Mouse (Mus musculus) lung, embryonic 14.5 days (tissue): ENCODE measurements at regions not wholly inside any gene's neighbourhood (a gene's known extent, or its start where the extent isn't known, plus 50 kb on each side); places are given as distances from the start of the nearest gene placed in this dataset.

ENCODE experiments used
- ATAC-seq: fragments of 200-750 bp; cut with Nextera tagmentation; 2 replicates; pipeline ENCODE4 v1.8.0; 2017; ENCODE audit warnings: mild to moderate bottlenecking, moderate TSS enrichment, moderate library complexity; ENCODE audit not compliant: insufficient read depth
- DNase-seq: peaks from one replicate; pipeline ENCODE4 v3.0.0-alpha.2; 2015
- H3K27ac ChIP-seq: fragments of 300-500 bp; sonication (generic); 2 replicates; pipeline ENCODE4 v1.5.1; 2014; ENCODE audit warnings: low read depth, mild to moderate bottlenecking, moderate library complexity
- H3K27me3 ChIP-seq: fragments of 300-500 bp; sonication (generic); 2 replicates; pipeline ENCODE4 v1.6.1; 2014; ENCODE audit warnings: low read length, control low read depth; ENCODE audit not compliant: insufficient read depth
- H3K36me3 ChIP-seq: fragments of 300-500 bp; sonication (generic); 2 replicates; pipeline ENCODE4 v1.6.1; 2014; ENCODE audit warnings: control low read depth; ENCODE audit not compliant: insufficient read depth
- H3K4me1 ChIP-seq: fragments of 300-500 bp; sonication (generic); 2 replicates; pipeline ENCODE4 v1.6.1; 2014; ENCODE audit warnings: antibody characterized with exemption, control low read depth; ENCODE audit not compliant: insufficient read depth
- H3K4me2 ChIP-seq: fragments of 300-500 bp; sonication (generic); 2 replicates; pipeline ENCODE4 v1.6.1; 2014; ENCODE audit warnings: mild to moderate bottlenecking
- H3K4me3 ChIP-seq: fragments of 300-500 bp; sonication (generic); 2 replicates; pipeline ENCODE4 v1.5.1; 2014; ENCODE audit warnings: low read depth, low read length
- H3K9ac ChIP-seq: fragments of 300-500 bp; sonication (generic); 2 replicates; pipeline ENCODE4 v1.6.1; 2014
- H3K9me3 ChIP-seq: fragments of 300-500 bp; sonication (generic); 2 replicates; pipeline ENCODE4 v1.6.1; 2016; ENCODE audit warnings: low read depth, low read length, control low read depth
- CTCF ChIP-seq: IDR thresholded peaks from 2 replicates; pipeline ENCODE4 v1.5.1; 2016; ENCODE audit warnings: antibody characterized with exemption, low read depth
- WGBS: fragments of 180-500 bp; shearing (Covaris S2); extraction: QIAGEN DNeasy Blood & Tissue Kit; methylation state at CpG from one replicate; pipeline ENCODE4 v1.1.7; 2014; 5-methylcytosine and 5-hydroxymethylcytosine counted together

DNA sequence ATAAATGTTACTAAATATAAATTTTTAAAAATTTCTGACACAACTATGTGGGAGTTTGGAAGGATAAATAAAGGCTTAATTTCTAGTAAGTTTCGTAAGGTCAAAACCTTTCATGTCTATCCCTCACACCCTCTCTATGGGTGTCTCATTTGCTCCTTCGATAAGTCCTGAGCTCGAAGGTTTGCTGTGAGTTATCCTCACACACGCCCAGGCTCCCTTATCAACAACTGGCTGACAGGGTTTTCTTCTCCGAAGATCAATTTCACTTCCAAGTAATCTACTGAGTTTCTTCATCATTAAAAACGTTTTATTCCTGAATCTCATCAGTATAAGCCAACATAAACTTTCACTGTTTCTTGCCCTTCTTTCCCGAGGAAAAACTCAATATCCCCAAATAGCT is 416.0 kb upstream of the Nudt12 start:
- Histone ChIP-seq H3K9ac (no peak overlapping the region), H3K36me3 (no peaks in the 10 kb centered on the region), H3K27me3 (no peaks in the 10 kb centered on the region), H3K9me3 (no peaks in the 10 kb centered on the region), H3K4me1 (no peaks in the 10 kb centered on the region), H3K27ac (no peak overlapping the region), H3K4me2 (no peak overlapping the region), H3K4me3 (no peak overlapping the region)
- TF ChIP-seq CTCF: no peak
- DNase-seq (no peak), ATAC-seq (no peak)
- WGBS: 32% methylated on average over 7 of the region's 7 CpGs

DNA sequence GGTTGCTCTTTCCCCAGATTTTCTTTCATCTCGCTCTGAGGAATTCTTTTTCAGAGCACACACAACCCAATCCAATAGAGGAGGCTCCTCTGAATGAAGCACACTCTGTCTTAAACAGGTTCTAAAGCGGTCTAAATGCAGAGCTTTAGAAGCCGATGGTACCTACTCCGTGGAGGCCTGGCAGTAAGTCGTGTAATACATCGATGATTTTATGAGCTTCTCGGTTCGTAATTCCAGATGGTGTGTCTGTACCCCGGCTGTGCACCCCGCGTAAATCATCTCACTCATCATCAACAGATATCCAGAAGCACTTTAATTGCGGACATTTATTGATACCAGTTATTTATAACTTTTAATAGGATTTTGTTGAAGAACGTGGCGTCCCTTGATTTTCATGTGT is 408.3 kb upstream of the Nudt12 start:
- no peak overlapping the region for H3K4me3 ChIP-seq
- ATAC-seq (no peak), DNase-seq (no peak)
- no peaks in the 10 kb centered on the region for H3K4me1 ChIP-seq
- WGBS: 63% methylated on average over 14 of the region's 14 CpGs
- H3K4me2 ChIP-seq: no peak overlapping the region
- H3K27ac ChIP-seq: no peak overlapping the region
- no peak for TF ChIP-seq CTCF
- H3K36me3 ChIP-seq: no peaks in the 10 kb centered on the region
- H3K9me3 ChIP-seq: no peaks in the 10 kb centered on the region
- H3K9ac ChIP-seq: no peak overlapping the region
- no peaks in the 10 kb centered on the region for H3K27me3 ChIP-seq

DNA sequence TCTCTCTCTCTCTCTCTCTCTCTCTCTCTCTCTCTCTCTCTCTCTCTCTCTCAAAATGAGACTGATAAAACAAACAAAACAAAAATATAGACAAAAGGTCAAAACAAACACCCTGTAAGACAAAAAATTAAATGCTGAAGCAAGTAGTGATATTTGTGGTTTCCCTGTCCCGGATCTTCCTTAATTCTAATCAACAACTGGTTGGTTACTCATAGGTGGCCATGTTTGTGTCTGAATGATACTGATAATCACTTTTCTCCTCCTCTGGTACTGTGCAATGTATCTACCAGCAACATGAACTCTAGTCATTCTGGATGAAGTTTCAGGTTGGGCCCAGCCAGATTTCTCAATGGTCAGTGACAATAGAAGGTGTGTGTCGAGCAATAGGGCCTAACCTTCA is 396.1 kb upstream of the Nudt12 start:
- Histone ChIP-seq H3K9me3 (no peaks in the 10 kb centered on the region), H3K4me3 (no peak overlapping the region), H3K27ac (no peak overlapping the region), H3K9ac (no peak overlapping the region), H3K27me3 (no peaks in the 10 kb centered on the region), H3K36me3 (no peaks in the 10 kb centered on the region), H3K4me2 (no peak overlapping the region), H3K4me1 (no peaks in the 10 kb centered on the region)
- no peak for ATAC-seq
- DNase-seq: no peak
- TF ChIP-seq CTCF: no peak
- 77% methylated on average over 2 of the region's 2 CpGs for WGBS

DNA sequence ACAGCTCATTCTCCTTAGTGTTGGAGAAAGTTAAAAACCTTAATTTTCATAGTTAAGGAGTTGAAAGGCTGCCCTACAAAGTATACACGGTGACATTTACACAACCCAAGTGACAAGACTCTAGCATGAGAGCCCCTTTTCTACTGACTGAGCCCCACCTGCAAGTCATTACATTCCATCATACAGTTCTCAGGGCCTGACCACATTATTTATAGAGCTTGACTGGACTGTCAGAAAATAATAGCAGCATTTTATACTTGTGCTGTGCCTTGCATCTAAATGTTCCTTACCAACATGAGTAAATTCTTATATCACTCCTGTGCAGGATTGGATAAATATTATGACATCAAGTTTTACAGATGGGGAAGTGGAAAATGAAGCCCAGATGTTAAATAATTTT is 391.4 kb upstream of the Nudt12 start:
- 35% methylated on average over 1 of the region's 1 CpGs for WGBS
- TF ChIP-seq CTCF: no peak
- no peak for DNase-seq
- Histone ChIP-seq H3K9me3 (no peaks in the 10 kb centered on the region), H3K4me3 (no peak overlapping the region), H3K27ac (no peak overlapping the region), H3K27me3 (no peaks in the 10 kb centered on the region), H3K9ac (no peak overlapping the region), H3K36me3 (no peaks in the 10 kb centered on the region), H3K4me1 (no peaks in the 10 kb centered on the region), H3K4me2 (no peak overlapping the region)
- ATAC-seq: no peak

DNA sequence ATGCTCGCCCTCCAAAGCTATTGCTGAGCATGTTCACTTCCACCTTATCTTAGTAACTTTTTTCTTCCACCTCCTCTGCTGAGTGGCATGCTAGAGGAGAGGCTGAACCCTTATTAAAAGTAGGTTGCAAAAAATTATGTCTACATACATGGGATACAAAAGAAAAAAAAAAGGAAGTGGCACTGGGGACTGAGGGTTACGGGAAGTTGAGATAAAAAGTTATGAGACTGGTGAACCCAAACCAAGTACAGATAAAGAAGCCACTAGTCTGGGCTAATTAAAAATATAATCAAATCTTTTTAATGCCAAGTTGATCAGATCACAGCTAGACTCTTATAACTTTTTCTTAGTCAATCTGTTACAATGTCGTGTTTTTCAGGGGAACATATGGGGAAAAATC is 384.2 kb upstream of the Nudt12 start:
- Histone ChIP-seq H3K9ac (no peak overlapping the region), H3K9me3 (no peaks in the 10 kb centered on the region), H3K4me2 (no peak overlapping the region), H3K36me3 (no peaks in the 10 kb centered on the region), H3K27ac (no peak overlapping the region), H3K27me3 (no peaks in the 10 kb centered on the region), H3K4me1 (no peaks in the 10 kb centered on the region), H3K4me3 (no peak overlapping the region)
- whole genome bisulfite sequencing: 69% methylated on average over 3 of the region's 3 CpGs
- ATAC-seq (no peak), DNase-seq (no peak)
- TF ChIP-seq CTCF: no peak

DNA sequence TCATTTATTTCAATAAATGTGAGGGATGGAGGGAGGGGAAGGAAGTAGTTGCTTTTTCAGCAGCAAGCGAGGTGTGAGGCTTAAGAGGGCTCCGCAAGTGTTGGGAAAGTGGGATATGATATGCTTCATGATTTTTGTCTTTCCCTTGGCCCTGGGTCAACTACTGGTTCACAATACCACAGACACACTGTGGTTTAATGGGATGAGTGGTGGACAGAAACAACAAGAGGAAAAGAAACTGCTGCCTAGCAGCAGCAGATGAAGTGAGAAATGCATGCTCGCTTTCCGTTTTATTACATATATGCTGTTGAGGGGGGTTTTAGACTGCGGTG is 369.9 kb upstream of the Nudt12 start:
- Histone ChIP-seq H3K4me2 (no peak overlapping the region), H3K27ac (no peak overlapping the region), H3K4me3 (no peak overlapping the region), H3K9ac (no peak overlapping the region), H3K27me3 (no peaks in the 10 kb centered on the region), H3K36me3 (no peaks in the 10 kb centered on the region), H3K9me3 (no peaks in the 10 kb centered on the region), H3K4me1 (no peaks in the 10 kb centered on the region)
- 81% methylated on average over 5 of the region's 5 CpGs for WGBS
- DNase-seq (no peak), ATAC-seq (no peak)
- no peak for TF ChIP-seq CTCF

DNA sequence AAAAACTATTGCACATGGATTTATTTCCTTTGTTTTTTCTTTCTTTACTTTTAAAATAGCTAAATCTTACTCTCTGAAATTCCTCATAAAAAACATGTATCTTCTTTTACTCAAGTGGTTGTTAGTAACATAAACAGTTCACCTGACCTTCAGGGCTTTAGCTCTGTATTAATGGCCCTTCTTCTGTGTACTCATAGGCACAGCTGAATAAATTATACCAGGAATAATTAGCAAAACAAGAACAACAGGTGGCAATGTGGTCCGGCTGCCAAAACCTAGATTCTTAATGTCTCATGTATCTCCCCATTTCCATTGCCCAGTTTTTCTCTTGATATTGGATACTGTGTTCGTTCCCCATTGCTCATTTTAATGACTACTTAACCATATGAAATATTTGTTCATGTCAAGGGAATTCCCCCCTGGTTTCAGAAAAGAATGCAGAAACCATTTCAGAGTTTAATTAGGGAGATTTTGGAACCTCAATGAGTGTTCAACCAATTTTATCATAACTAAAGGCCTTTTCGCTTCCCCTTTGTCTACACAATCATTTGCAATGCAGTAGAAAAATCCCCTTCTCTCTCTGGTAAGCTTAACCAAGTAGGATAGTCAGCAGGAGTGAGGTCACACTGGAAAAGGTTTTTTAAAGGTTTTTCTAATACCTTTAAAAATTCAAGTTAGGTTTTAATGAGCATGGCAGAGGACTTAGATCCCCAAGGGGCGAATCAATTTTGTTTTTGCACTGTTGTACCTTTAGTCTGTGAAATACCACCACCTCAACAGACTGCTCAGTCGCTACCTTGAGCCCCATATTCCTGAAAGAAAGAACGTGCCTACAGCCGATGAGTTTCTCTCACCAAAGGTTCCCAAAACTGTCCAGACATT is 369.3 kb upstream of the Nudt12 start:
- Histone ChIP-seq H3K4me2 (no peak overlapping the region), H3K4me1 (no peaks in the 10 kb centered on the region), H3K36me3 (no peaks in the 10 kb centered on the region), H3K9ac (no peak overlapping the region), H3K9me3 (no peaks in the 10 kb centered on the region), H3K27ac (no peak overlapping the region), H3K27me3 (no peaks in the 10 kb centered on the region), H3K4me3 (no peak overlapping the region)
- no peak for DNase-seq
- 66% methylated on average over 7 of the region's 7 CpGs for WGBS
- no peak for ATAC-seq
- no peak for TF ChIP-seq CTCF
